Mouse (Mus musculus) cerebellum, postnatal 4 days (tissue): ENCODE data around the gene Mxd3.

Source experiments
- DNase-seq, 2 experiments: peaks; one replicate each; pipeline ENCODE4 v3.0.0; 2022; ENCODE audit warnings: low spot score in 2 of 2, mixed read lengths in 1 of 2

Gene Mxd3

GRCm38 (mm10) chr13:55332331-55332730, 2.7 kb upstream of the Mxd3 start:
- DNase-seq: no peak

- DNase-seq: no peak
Observed at GRCm38 (mm10) chr13:55330567-55331400, 1.2 kb upstream of the Mxd3 start.

DNA sequence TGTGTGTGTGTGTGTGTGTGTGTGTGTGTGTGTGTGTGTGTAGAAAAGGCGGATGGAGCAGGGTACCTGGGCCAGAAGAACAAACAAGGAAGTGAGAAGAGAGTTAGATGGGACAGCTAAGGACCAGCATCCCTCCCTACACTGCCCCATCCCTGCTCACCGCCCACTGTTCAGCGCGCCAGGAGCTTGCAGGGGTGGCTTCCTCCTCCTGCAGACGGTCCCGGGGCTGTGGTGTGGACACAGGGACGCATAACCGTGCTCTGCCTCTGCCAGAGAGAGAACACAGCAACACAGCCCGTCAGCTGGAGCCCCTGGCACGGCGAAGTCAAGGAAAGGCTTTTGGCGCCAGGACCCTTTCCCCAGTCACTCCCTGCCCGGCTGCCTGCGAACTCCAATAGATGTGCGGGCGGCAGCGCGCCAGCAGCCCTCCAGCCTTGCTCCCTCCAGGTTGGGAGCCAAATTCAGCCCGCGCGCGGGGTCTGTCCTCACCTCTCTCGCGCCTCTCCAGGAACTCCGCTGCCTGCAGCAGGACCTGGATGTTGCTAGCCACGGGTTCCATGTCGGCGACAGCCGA, 427 bp downstream of the Mxd3 start:
- peak; percentile 52 to 78 for DNase-seq

- no peak for DNase-seq
Observed at GRCm38 (mm10) chr13:55328641-55329040, 982 bp downstream of the Mxd3 start.

DNA sequence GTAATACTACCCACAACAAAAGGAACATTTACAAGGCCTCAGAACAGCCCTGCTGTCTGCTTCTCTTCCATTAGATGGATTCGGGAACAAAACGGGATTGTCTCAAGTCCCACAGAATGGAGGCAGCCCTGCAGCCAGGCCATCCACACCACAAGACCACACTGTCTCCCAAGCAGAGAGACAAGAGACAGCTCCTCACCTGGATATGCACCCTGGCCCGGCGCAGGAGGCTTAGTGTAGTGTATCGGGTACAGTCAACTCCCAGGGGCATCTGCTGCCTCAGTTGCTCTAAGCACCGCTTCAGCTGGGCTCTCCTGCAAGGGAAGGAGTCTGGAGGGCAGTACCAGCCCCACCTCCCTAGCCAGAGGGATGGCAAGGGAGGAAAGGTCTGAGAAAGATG, 1.5 kb downstream of the Mxd3 start:
- DNase-seq: no peak

DNA sequence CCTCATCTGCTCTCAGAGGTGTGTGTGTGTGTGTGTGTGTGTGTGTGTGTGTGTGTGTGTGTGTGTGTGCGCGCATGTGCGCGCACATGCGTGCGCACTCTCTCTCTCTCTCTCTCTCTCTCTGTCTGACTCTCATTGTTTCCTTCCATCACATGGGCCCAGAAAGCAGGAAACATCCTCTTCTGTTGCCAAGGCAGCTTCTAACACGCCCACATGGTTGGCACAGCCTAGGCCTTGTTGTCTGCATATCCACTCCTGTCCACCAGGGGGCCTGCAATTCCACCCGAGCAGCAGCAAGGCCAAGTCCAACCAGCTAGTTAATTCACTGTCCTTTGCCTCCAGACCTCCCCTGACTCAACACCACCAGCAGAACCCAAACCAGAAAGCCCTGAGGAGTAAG, 2.0 kb downstream of the Mxd3 start:
- peak; percentile 77 to 89 for DNase-seq

GRCm38 (mm10) chr13:55327169-55327568, 2.5 kb downstream of the Mxd3 start:
- no peak for DNase-seq

DNA sequence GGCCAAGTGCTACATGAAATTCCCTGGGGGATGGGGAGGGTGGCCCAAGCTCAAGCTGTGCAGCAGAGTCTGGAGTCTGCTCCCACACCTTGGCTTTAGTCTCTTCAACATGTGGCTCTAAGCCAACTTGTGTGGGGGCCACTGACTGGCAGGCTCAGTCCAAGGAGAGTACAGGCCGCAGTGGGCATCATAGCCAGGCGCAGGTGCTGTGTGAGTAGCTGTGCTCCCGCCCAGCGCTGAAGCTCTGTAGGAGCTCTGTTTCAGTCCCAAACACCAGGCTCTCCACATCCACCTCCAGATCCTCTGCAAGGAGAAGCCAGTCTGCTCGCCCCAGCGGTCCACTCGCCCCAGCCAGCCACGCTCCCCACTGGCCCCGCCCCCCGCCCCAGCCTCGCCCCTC, 4.0 kb downstream of the Mxd3 start:
- no peak for DNase-seq

GRCm38 (mm10) chr13:55322130-55322825, 7.3 kb downstream of the Mxd3 start:
- peak in 1 of 2 experiments; percentile 30 for DNase-seq

DNA sequence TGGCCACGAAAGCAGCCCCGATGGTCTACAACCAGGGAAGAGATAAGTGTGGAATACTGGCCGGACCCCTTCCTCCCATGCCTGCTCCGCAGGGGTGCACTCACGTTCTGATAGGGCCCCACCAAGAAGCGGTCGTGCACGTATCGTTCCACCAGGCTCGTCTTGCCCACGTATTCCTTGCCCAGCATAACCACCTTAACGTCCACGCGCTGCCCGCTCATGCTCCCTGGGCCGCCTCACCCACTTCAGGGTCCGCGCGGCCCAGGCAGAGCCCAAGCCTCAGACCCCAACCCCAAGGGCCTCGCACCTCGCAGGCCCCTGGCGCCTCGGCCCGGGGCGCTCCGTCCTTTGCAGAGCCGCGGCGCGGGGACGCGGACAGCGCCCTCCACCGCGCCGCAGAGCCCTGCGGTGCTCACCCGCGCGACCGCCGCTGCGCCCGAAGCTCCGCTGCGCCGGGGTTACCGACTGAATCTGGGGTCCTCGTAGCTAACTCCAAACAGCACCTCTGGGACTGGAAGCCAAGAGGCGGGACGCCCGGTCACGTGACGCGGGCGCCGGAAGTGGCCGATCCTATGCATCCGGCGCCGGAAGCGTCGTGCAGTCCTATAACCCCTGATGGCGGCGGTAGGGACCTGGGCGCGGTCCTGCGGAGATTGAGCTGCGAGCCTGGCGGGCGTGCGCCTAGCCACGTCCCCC, 8.0 kb downstream of the Mxd3 start, which contains the start of gene Rab24:
Rab24 (minus strand) TSS at position 513 of the 696 bp plus-strand sequence.
- DNase-seq: peak; percentile 62 to 88

- DNase-seq: no peak
Observed at GRCm38 (mm10) chr13:55319931-55320533, 9.6 kb downstream of the Mxd3 start, which contains the start of gene Prelid1. TSS of gene Prelid1 (plus strand) at chr13:55320500.

DNA sequence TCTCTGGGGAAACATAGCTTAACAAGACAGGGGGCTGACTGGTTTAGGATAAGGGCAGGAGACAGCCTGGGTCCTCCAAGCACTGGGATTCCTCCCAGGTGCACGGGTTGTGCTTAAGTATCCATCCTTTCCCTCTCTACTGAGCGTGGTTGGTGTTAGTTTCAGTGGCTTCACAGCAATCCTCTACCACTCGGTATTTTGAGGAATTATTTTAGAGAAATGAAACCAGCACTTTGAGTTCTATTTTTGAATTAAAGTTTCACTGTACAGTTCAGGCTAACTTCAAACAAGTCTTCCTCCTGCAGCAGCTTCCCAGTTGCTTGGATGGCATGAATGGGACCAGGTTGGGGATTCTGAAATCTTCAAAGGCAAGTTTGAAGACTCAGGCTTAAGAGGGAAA, 11.3 kb downstream of the Mxd3 start:
- no peak for DNase-seq

DNA sequence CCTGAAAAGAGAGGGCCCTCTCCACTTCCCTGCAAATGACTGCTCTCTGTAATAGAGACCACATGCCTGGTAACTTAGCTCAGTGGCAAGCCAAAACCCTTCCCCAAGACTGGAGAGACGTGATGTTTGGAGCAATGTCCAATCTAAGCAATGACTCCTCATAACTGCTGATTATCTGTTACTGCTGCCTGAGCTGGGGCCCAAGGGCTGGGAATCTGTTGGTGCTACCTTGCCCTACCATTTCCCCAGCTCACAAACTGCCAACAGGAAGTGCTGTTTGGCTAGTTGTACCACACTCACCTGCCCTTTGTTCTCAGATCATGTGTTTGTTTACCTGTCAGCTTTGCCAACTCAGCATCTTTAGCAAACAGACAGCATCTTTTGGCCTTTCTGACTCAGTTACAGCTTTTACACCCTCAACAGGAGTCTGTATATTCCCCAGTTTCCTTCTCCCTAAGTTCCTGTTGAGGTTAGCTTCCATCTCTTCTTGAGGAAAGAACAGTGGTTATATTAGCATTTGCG, 14.7 kb downstream of the Mxd3 start:
- no peak for DNase-seq

- DNase-seq: no peak
Observed at GRCm38 (mm10) chr13:55313051-55313450, 16.6 kb downstream of the Mxd3 start.

GRCm38 (mm10) chr13:55312028-55312630, 17.5 kb downstream of the Mxd3 start:
- DNase-seq: no peak

- no peak for DNase-seq
Observed at GRCm38 (mm10) chr13:55300913-55301312, 28.7 kb downstream of the Mxd3 start.

DNA sequence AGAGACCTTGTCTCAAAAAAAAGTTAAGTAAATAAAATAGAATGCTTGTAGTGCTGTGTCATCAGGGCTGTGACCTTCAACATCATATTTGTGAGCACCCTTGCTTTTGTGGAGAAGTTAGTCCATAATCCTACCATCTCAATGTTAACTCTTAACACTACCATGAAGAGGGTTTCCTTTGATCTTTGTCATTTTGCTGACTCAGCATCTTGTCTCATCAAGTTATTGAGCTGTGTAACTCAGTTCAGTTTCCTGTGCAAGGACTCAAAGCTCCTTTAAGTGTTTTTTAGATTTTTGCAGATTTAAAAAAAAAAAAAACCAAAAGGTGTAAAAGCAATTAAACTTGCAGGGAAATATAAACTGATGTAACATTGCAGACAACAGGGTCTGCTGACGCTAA, 32.9 kb downstream of the Mxd3 start:
- DNase-seq: no peak

DNA sequence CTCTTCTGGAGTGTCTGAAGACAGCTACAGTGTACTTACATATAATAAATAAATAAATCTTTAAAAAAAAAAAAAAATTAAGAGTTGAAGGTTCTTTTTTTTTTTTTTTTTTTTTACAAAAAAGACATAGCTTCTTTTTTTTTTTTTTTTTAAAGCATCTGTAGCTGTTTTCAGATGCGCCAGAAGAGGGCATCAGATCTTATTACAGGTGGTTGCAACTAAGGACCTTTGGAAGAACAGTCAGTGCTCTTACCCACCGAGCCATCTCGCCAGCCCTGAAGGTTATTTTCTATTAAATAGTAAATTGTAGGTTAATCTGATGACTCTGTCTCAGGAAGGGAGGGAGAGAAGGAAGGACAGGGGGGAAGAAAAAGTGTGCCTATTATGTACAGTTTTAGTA, 40.8 kb downstream of the Mxd3 start:
- no peak for DNase-seq

DNA sequence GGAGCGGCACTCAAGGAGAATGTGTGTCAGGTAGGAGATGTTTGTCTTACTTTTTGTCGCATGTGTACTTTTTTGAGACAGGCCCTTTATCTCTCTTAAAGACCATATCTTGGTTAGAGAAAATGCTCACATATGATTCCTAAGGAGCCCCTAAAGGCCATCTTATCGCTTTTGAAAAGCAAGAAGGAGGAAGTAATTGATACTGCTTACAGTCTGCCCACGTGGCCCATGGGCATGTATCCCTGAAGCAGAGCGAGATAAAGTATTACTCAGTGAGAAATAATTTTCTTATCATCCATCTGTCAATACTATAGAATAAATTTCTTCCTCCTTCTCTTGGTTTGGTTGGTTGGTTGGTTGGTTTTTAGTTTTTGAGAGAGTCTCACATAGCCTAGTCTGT, 52.0 kb downstream of the Mxd3 start:
- DNase-seq: no peak

DNA sequence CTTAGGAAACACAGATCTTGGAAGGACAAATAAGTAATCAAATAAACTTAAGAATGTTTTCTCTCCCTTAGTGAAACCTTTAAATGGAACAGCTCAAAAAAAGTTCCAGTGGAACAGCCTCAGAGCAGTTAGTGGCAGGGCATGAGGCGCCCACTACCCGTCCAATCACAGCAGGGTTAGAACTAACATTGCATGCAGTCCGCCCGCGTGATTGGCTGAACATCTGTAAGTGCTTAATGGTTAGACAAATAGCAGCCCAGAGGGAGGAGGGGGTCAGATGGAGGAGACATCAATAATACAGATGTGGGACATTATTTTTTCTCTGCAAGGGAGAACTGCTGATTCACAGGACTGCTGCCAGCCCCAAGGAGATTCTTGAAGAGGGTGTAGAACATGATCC, 52.4 kb downstream of the Mxd3 start:
- DNase-seq: no peak
